Mouse (Mus musculus) ES-E14 (cell line): ENCODE data around the gene Csf2rb.

Experiments used
- CHD2 ChIP-seq: IDR thresholded peaks from 2 replicates; pipeline ENCODE4 v1.6.1; 2014; ENCODE audit warnings: mild to moderate bottlenecking, low read depth, low read length, inconsistent platforms
- HCFC1 ChIP-seq: IDR thresholded peaks from 2 replicates; pipeline ENCODE4 v1.6.1; 2012; ENCODE audit warnings: low read length, inconsistent platforms, borderline replicate concordance; ENCODE audit not compliant: insufficient read depth
- MAFK ChIP-seq: IDR thresholded peaks from 2 replicates; pipeline ENCODE4 v1.6.1; 2014; ENCODE audit warnings: mild to moderate bottlenecking, low read depth, low read length, inconsistent platforms; ENCODE audit not compliant: insufficient read depth

DNA sequence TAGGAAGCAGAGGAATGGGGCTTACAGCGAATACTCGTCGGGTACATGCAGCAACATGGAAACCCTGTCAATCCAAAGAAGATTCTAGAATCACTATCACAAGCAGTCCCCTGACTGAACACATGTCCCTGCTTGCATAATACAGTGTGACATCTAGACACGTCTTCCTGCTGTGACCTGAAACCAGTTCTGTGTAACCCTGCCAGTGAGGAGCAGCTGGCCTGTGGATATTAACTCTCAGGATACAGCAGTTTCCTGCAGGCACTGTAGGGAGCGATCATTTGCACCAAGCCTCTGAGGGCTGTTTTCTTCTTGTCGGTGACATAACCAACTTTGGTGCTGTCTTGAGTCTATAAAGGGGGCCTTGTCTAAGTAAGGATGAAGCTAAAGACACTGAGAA, 75.8 kb downstream of the Csf2rb start:
- TF ChIP-seq MAFK (no peak), CHD2 (no peak), HCFC1 (no peak)
